Mouse (Mus musculus): ENCODE results near the gene Lipo3.
"Not testable (repeated sequence)": the region's sequence is repeated elsewhere in the genome, so short reads cannot be mapped to it uniquely, and the experiment has no call there.

The Lipo3 gene

DNA sequence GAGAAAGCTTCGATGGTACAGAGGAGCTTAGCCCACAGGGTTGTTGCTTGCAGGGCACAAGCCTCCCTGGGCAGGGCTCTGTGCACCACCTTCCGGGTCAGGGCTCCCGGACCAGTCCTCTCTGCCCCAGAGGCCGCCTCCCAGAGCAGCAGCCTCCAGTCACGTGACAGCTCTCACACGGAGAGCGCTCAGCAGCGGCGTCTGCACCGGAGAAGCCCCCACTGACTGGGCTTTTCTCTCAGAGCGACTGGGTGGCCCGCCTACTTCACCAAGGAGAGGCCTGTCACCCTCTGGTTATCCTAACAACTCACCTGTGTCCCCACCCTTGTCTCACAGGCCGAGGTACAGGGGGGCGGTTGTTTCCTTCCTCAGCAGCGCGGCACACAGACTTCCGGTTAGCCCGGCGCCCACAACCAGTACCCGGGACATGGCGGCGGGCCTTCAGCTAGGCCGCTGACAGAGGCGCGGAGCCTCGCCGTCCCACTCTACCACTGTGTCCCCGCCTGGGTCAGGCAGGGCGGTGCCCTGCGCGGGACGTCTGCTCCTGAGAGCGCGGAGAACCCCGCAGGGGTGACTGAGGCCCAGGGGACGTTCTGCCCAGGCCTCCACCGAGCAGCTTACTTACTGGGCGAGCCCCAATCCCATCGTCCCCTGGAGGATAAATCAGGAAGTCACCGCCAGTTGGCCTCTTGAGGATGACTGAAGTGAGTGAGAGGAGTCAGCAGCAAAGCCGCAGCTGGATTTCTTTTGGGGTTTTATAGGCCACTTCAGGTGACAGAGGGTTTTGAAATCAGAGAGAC is at the start of gene Lipo3:
Gene Lipo3, minus strand, starts transcription at position 665 of the 800 bp plus-strand sequence.
- DNase-seq = peak; percentile 8 to 12

DNA sequence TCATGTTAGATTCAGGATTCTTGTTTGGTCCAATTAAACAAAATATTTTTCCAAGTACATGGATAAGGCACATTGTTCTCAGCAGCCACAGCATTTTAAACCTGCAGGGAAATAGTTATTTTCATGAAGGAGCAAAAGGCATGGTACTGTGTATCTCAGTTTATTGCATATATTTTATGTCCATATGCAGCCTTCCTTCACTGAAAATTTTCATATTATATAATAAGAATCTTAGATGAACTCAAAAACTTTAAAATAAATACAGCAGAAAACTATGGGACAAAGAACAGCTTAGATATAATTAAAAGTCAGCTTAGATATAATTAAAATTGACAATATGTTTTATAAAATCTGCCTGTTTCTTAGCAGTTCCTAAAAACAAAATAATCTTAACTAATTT is 25.6 kb upstream of the Lipo3 start, which contains the start of gene Lipo1:
Gene Lipo1, minus strand, starts transcription at position 101 of the 400 bp plus-strand sequence.
- DNase-seq = not testable (repeated sequence)

DNA sequence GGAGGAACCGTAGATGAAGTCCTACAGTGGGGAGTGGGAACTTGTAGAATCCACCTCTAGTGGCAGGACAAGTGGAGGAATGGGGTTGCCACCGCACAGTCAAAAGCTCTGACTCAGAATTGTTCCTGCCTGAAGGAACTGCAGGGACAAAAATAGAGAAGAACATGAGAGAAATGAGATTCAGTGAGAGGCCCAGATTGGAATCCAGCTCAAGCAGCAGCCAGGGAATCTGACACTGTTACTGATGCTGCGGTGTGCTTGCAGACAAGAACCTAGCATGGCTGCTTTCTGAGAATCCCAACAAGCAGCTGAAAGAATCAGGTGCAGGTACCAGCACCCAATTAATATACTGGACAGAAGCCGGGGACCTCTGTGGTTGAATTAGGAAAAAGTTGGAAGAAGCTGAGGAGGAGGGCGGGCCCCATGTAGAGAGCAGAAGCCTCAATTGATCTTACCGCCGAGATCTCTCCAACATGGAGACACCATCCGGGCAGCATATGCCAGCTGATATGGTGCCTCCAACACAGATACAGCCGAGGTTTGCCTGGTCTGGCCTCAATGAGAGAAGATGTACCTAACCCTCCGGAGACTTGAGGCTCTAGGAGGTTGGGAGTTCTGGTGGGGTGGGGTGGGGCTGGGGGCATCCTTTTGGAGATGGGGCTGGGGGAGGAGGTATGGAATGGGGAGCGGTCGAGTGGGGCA is 25.0 kb upstream of the Lipo3 start:
- DNase-seq = no peak

- not testable (repeated sequence) for DNase-seq
Measured at GRCm38 (mm10) chr19:33751259-33751658, 10.5 kb downstream of the Lipo3 start, which contains the start of gene Lipo2. TSS of gene Lipo2 (minus strand) at chr19:33751359.

- DNase-seq = not testable (repeated sequence)
Measured at GRCm38 (mm10) chr19:33625152-33625551, 136.6 kb downstream of the Lipo3 start, which contains the start of gene Gm8978. TSS of gene Gm8978 (minus strand) at chr19:33625252.

DNA sequence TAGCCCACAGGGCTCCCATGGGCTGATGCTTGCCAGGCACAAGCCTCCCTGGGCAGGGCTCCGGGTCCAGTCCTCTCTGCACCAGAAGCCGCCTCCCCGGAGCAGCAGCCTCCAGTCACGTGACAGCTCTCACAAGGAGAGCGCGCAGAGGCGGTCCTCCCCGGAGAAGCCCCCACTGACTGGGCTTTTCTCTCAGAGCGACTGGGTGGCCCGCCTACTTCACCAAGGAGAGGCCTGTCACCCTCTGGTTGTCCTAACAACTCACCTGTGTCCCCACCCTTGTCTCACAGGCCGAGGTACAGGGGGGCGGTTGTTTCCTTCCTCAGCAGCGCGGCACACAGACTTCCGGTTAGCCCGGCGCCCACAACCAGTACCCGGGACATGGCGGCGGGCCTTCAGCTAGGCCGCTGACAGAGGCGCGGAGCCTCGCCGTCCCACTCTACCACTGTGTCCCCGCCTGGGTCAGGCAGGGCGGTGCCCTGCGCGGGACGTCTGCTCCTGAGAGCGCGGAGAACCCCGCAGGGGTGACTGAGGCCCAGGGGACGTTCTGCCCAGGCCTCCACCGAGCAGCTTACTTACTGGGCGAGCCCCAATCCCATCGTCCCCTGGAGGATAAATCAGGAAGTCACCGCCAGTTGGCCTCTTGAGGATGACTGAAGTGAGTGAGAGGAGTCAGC is 172.0 kb downstream of the Lipo3 start:
- peak; percentile 23 to 46 for DNase-seq

- DNase-seq = not testable (repeated sequence)
Measured at GRCm38 (mm10) chr19:33568551-33568950, 193.2 kb downstream of the Lipo3 start.

DNA sequence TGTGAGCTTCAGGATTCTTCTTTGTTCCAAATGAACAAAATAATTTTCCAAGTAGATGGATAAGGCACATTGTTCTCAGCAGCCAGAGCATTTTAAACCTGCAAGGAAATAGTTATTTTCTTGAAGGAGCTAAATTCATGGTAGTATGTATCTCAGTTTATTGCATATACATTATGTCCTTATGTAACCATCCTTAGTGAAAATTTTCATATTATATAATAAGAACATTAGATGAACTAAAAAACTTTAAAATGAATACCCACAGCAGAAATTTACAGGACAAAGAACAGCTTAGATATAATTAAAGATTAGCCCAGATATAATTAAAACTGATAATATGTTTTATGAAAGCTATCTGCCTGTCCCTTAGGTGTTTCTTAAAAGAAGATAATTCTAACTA is 244.1 kb downstream of the Lipo3 start, which contains the start of gene Lipo4:
Gene Lipo4, minus strand, starts transcription at position 101 of the 400 bp plus-strand sequence.
- no peak for DNase-seq
